Mouse (Mus musculus) cerebral cortex, adult 2 months (tissue): ENCODE data around the gene Ambra1.

Source experiments
- WGBS: fragments of 180-500 bp; shearing (Covaris S2); methylation state at CpG from one replicate; pipeline ENCODE4 v1.1.7; 2018; 5-methylcytosine and 5-hydroxymethylcytosine counted together

Gene Ambra1

DNA sequence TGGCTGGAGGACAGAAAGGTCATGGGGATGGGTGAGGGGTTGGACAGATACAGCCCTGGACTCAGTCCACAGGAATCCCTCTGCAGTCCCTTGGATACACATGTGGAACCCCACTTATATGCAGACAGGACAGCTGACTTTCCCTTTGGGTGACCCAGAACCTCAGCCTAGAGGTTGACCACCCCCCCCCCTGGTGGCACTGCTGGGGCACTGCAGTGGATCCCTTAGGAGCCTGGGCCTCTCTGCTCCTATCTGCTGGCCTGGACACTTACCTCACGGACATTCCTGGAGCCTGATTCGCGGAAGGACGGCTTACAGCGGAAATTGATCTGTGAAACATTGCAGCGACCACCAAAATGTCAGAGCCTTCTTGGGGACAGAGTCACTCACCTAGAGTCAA is 212.4 kb downstream of the Ambra1 start:
- WGBS, result 86% methylated on average over 6 of the region's 6 CpGs

DNA sequence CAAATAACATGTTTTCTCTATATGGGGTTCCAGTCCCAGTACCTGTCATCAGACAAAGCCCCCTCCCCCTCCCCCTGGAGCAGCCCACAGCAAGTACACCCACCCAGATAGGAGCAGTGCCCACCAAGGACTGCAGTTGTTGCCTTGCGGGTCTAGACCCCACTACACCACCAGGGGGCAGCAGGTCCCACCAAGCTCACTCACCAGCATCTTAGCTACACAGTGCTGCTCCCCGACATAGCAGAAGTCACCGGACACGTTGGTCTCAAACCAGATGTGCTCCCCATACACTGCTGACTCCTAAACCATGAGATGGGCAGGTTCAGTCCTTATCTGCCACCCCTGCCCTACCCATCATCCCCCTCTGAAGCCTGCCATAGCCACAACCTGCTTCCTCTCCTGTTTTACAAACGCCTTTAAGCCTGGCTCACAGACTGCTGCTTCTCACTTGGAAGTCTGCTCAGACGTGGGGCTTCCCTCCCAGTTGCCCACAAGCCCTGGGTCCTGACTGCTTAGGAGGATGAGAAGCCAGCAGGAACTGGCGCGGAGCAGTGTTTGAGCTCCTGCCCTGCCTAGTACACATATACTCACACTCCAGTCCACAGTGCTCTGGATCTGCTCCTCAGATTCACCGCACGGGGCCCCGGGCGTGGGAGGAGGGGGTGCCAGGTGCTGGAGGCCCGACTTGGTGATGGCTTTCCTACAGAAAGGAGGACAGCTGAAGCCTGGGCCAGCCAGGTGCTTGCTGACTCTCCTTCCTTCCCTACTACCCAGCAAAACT is 214.4 kb downstream of the Ambra1 start:
- 29% methylated on average over 13 of the region's 13 CpGs for WGBS

DNA sequence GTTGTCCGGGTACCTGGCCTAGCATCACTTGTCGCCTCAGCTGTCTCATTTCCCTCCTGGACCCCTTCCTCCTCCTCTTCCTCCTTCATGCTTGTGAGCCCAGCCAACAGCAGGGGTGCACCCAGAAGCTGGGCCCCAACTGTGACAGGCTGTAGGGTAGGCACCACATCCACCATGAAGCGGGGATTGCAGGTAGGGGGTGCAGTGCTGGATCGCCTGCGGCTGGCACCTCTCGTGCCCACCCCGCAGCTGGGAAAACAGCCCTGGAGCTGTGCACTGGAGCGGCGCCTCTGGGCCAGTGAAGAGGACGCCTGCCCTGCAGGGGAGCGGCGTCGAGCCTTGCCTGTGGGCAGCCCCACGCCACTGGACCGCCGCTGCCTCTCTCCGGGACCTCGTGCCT is 215.5 kb downstream of the Ambra1 start, which contains the start of gene Gm9821:
Gm9821 (plus strand) TSS at position 221 of the 400 bp plus-strand sequence.
- WGBS, result 84% methylated on average over 18 of the region's 18 CpGs

DNA sequence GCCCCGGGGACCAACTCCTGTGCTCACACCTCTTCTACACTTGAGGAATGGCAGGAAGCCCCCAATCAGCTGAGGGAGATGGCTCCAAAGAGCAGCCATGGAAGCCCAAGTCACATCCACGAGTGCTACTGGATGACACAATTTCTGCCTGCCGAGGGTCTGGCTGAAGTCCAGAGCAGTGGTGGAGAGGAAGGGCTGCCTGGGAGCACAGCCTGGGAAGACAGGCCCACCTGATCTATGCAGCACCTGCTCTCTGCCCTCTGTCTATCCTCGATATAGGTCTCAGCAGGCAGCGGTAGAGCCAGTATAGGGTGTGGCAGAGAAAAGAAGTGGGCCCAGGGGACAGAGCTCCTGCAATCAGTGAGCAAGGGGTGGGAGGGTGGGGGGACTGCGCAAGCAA is 216.9 kb downstream of the Ambra1 start:
- 31% methylated on average over 6 of the region's 6 CpGs for WGBS

DNA sequence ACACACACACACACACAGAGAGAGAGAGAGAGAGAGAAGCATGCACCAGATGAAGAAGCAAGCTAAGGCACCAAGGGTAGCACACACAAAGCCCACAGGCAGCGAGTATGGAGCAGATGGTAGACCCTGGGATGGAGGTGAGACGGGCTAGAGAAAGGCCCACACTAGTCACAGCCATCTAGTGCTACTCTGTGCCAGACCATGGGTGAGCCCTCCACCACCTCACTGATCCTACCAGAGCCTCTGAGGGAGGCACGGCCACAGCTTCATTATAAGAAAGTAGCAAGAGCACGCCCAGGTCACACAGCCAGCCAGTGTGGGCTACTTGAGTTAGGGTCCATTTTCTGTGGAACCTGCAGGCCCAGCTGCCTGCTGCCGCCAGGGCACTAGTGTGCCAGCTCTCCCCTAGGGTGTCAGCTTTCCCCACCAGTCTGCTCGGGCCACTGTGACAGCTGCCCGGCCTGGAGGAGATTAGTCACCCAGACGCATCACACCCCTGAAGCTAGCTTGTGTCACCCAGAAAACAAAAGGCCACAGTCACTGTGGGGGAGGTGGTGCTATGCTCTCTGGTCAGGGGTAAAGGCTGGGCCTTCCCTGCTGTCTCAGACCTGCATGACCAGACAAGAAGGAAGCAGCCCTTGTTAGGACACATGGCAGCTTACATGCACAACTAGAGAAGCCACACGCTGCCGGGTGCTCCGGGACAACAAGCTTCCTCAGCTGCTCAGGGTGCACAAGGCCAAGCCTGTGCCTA is 217.6 kb downstream of the Ambra1 start:
- 35% methylated on average over 11 of the region's 11 CpGs for WGBS

DNA sequence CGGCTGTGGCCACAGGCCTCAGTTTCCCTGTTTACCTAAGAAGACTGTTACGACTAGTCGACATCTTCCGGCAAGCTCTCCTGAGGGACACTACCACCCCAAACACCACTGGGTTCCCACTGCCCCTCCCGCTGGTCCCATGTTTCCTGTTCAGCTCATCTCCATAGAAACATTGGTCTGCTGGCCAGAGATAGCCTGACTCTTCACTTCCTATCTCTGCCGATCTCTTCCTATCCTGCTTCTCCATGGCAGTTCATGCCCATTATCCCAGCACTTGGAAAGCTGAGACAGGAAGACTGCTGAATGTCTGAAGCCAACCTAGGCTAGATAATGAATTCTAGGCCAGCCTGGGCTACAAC is 218.2 kb downstream of the Ambra1 start:
- WGBS, result 67% methylated on average over 6 of the region's 6 CpGs

DNA sequence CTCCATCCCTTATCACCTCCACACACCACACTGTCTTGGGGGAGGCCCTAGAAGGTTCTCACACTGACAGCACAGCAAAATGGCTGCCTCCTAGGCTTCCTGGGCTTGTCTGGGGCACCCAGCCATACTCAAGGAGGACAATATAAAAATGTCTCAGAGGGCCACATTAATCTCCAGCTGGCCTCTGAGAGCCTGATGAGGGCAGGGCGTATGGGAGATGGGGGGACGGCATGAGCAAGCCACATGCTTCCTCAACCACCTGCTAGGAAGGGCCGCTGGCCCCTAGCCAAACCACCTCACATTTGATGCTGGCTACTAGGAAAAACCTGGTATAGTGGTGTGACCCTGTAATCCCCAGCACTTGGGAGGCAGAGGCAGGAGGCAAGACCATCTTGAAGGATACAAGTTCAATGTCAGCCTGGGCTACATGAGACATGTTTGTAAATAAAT is 218.9 kb downstream of the Ambra1 start:
- 63% methylated on average over 3 of the region's 3 CpGs for WGBS

DNA sequence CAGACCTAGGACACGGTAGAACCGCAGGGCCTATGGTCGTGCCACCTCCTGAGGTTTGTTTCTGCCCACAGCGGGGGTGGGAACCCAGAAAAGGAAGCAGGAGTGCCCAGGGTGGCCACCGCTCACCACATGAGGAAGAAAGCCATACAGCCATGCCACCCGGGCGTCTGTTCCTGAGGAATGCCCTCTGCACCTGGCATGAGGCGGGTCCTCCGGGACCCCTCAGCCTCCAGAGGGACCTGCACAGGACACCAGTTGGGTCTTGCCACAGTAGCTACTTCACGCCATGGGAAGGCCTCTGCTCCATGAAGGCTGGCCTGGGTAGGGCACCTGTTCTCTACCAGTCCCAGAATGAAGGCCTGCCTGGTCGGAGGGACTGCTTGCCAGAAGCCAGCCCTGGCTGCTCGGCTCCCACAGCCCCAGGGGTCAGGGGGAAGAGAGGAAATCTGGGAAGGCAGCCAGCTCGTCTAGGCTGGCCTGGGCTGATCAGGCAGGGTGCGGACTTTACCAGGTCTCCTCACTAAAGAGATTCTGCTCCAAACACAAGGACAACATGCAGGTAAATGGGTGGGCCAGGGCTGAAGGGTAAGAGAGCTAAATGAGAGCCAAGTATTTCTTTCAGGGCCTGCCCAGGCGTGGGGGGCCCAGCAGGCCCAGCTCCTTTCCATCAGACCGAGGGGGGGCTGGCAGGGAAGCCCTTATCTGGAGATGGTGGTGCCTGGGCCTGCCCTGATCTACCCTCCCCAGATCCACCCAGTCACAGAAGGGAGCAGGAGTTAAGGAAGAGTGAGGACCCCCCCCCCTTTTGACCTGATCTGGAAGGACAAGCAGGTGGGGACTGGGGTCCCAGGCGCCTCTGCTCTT is 219.7 kb downstream of the Ambra1 start:
- 43% methylated on average over 17 of the region's 17 CpGs for WGBS

DNA sequence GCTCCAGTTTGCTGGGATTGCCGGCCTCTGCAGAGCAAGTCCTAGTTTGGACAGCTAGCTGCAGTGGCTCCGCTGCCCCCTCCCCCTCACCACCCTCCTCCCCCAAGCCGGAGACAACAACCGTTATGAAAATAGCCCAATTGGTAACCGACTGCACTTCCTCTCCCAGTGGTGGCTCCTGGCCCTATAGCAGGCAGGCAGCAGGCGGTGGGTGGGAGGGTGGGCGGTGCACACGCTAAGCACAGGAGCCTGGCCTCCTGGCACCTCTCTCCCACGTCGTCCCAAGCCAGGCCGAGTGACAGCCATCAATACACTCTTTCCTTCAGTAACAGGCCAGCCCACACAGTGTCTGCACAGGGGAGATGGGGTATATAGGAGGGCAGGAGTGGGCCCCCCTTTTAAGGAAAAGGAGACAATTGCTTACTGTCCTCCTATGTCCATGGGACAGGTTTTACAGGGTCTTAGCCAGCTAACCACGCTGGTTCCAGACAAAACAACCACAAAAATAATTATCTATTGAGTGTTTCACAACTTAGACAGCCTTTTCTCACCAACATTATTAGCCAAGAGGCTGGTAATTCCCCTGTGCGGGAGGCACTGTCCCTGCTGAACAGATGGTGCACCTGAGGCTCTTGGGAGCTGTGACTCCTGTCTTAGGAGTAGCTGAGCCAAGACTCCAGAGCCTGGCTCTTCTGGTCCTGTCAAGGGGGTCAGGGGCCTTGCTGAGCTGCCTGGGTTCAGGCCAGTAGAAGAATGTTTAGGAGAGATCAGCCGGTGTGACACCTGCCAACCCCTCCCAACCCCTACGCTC is 220.5 kb downstream of the Ambra1 start:
- 15% methylated on average over 15 of the region's 15 CpGs for WGBS

DNA sequence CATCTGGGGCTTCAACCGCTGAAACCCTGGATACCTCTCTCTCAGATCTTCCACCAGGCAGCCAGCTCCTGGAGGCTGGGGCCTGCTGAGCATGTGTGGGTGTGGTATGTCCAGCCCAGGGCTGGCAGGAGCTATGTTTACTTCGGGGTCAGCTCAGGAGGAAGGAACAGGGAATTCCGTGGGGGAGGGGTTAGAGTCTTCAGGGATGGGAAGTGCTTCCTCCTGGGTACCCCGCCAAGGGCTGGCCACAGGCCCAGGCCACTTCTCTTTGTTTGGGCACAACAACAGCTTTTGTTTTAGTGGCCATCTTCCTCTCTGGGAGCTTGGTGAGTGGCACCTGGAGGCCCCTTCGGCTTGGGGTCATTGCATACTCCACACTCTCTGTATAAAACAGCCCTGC is 223.9 kb downstream of the Ambra1 start:
- WGBS, result 16% methylated on average over 5 of the region's 5 CpGs

DNA sequence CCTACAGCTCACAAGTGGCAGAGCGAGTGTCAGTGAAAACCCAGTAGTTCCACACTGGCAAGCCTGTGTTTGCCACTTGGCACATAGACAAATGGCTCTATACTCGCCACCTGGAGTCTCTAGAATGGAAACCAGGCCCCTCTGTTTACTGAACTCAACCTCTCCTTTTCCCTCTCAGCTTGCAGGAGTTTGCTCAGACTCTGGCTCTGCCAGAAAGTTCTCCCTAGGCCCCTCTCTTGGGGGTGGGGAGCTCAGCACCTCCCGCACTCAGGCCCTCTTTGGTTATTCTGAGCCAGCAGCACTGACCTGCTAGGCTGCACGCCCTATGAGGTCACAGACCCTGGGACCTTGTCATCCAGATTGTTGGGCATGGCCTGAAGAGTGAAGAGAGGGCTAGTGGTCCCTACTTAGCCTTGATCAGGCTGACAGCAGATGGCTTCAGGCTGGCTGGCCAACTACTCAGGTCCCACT is 225.2 kb downstream of the Ambra1 start:
- 57% methylated on average over 4 of the region's 4 CpGs for WGBS

DNA sequence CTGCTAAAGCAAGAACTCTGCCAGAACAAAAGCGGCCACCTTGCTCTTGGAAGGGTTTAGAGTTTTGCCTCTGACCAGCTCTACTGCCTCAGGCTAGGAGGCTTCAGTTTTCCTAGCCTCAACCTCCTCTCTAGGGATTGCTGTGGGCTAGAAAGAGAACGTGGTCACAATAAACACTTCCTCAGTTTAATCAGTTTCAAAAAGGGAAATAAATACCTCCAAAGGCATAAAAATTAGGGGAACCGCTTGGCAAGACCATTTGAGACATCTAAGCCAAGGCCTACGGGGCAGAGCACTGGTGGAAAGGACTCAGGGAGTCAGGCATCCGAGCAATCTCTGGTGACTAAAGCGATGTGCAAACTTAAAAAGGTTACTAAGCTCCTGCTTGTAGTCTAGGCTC is 225.9 kb downstream of the Ambra1 start:
- 63% methylated on average over 6 of the region's 6 CpGs for WGBS

DNA sequence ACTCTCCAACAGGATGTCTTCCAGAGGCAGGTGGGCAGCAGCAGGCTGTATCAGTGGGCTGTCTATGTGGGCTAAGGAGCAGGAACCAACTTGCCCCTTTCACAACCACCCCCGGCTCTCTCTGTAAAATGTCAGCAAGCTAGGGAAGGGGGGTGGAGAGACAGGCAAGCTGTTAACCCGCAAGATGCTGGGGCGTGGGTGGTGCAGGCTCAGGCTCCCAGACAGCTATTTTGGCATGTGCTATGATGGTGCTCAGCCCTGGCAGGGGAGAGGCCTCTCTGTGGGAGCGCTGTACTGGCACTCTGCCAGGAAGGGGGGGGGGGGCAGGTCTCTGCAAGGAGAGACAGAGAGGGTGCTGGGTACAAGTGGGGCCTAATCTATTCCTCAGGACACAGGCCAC is 227.2 kb downstream of the Ambra1 start:
- WGBS, result 3% methylated on average over 4 of the region's 4 CpGs

DNA sequence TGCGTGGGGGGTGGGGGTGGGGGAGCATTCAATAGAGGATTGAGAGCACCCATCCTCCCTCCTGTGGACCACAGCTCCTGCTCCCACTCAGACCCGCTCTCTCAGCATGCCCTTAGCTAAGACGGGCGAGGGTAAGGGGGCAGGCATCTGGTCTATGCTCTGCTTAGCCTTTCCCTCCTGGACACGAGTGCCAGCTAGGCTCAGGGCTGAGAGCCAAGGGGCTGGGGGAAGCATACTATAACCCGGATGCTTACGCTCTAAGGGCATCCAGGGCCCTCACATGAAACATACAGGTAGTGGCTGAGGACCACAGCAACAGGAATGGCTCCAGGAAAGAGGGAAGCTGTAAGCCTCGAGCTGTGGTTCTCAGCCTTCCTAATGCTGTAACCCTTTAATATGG is 228.1 kb downstream of the Ambra1 start:
- WGBS, result 64% methylated on average over 8 of the region's 8 CpGs

DNA sequence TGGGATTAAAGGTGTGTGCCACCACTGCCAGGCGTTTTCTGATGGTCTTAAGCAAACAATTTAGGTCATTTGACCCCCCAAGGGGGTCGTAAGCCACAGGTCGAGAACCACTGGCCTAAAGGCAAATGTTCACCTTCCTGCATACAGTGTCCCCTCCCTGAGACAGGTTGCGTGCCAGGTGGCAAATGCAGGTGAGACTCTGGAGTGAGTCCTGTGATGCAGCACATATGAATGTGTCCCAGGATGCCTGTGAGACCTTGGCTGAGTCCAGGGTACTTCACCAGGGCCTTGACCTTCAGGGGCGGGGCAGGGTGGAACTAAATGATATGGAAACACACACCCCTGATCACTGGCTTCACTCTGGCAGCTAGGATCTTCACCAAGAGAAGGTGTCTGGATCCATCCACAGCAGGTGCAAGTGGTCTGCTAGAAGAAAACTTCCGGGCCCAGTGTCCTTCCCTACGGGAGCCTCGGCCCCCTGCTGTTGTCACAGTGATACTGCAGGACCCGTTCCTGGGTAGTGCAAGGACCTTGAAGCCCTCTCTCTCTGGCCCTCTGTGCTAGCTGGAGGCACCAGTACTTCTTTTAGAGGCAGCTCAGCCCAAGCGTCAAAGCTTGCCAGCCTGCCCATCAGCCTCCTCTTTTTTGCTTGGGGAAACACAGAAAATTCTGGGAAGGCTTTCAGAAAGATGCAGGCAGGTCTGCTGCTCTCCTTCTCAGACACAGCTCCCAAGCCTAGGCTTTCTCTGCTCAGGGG is 228.9 kb downstream of the Ambra1 start:
- WGBS, result 45% methylated on average over 10 of the region's 10 CpGs

DNA sequence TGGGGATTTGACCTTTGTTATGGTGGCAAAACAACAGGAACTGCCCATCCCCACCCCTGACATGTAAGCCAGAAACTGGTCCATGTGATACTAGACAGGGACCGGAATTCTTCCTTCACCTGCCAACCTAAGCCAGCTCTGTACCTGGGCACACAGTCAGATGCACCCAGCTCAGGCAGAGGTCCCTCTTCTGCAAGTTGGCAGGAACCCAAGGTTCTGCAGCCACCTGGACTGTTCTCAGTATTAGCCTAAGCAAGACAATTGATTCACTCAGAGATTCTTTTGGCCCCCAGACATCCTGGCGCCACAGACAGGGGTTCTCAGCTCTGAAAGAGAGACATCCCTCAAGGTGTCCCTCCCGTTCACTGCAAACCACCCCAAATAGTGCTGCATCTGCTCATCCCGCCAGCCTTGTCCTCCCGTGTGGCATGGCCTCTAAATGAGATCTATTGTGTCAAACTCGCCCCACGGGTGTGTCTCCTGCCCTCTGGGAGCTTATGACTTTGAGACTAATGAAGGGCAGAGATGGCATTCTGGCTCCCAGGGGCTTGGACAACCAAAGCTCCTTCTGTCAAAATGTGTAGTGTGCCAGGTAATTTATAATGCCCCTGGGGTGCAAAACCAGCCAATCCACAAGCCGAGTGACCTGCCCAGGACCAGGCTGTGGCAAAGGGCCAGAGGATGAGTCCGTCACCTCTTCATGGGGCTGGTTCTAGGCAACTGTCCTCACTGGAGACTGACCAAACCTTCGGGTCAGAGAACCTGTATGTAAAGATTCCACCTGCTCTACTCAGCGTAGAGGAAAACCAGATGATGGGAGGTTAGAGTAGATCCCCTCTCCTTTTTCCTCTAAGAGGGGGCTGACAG is 229.8 kb downstream of the Ambra1 start:
- WGBS, result 42% methylated on average over 11 of the region's 11 CpGs

DNA sequence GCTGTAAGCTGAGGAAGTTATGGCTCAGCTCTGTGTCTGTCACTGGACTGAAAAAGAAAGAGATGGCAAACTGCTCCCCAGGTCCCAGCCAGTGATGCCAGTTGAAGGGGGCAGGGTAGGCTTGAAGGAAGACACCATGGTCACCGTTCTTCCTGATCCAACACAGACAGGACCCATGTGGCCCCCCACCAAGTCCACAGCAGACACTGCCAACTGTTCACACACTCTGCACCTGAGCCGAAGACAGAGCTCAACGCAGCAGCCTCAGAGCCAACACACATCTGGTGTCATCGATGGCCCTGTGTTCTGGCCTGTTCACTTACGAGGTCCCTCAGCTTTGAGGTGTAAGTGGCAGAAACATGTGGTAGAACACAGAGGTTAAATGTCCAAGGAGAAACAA is 230.5 kb downstream of the Ambra1 start:
- 56% methylated on average over 5 of the region's 5 CpGs for WGBS

DNA sequence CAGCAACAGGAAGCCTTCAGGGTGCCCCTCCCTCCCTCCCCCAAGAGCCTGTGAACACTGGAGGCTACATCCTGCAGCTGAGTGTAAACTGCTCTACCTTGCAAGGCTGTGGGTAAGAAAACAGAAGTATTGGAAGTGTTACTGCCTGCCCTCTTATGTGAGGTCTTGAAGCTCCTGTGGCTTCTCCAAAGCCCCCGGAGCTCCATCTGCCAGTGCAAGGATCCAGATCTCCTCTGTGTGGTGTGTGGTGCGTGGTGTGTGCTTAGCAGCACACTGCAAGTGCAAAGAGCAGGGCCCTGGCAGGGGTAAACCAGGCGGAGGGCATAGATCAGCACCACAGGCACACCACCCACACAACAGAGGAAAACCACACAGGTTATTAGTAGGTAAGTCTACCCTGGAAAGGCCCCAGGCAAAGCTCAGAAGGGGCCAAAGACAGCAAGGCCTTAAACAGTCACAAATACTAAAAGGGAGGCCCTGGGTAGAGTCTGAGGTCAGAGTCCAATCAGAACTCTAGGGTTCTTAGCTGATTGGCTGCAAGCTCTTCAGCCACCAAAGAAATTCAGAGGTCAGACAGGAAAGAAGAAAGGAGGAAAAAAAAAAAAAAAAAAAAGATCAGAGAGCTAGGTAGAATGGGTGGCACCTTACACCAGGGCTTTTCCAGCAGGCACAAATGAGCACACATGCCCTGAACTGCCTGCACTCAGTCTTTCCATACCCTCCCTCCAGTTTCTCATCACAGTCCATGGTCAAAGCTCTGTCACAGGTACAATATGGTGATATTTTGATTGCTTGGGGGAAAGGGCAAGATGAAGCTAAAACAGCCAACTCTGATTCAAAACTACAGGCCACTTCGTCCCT is 232.2 kb downstream of the Ambra1 start:
- WGBS, result 35% methylated on average over 4 of the region's 4 CpGs
